Mouse (Mus musculus): Measurements from ENCODE around the gene Far2. TPM values are rescaled to one million over a fixed set of nuclear protein-coding genes. Genes with fewer than 3 reads are reported as not detected.
"Not testable (repeated sequence)": the region's sequence is repeated elsewhere in the genome, so short reads cannot be mapped to it uniquely, and the experiment has no call there.

Gene Far2
- total and polyA plus RNA-seq, 3 experiments = not detected

GRCm38 (mm10) chr6:148108741-148109472, 61.8 kb downstream of the Far2 start:
- intact Hi-C loops (cut with DNase I) = no loop called here
- DNase-seq = no peak
- Histone ChIP-seq H3K9ac (ENCODE audit: low read depth, low read length) (no peak overlapping the region), H3K4me3 (no peak overlapping the region), H3K36me3 (ENCODE audit: control insufficient read depth, insufficient read depth, low read length) (no peaks in the 10 kb centered on the region), H3K27me3 (ENCODE audit: control insufficient read depth, insufficient read depth, low read length) (no peaks in the 10 kb centered on the region), H3K79me2 (replicated peaks; ENCODE audit: control insufficient read depth, insufficient read depth, low read length) (no peaks in the 10 kb centered on the region), H3K27ac (no peak overlapping the region), H3K4me1 (ENCODE audit: control insufficient read depth, insufficient read depth, low read length) (no peaks in the 10 kb centered on the region)
- WGBS = 27% methylated on average over 8 of the region's 8 CpGs
- no peak for TF ChIP-seq POLR2A (IDR thresholded peaks at IDR 0.05; ENCODE audit: insufficient read depth, low read depth, low read length)
- TF ChIP-seq CTCF (IDR thresholded peaks at IDR 0.05) = no peak
- TF ChIP-seq EP300 (IDR thresholded peaks at IDR 0.05; ENCODE audit: insufficient read depth, low read depth, low read length) = no peak

DNA sequence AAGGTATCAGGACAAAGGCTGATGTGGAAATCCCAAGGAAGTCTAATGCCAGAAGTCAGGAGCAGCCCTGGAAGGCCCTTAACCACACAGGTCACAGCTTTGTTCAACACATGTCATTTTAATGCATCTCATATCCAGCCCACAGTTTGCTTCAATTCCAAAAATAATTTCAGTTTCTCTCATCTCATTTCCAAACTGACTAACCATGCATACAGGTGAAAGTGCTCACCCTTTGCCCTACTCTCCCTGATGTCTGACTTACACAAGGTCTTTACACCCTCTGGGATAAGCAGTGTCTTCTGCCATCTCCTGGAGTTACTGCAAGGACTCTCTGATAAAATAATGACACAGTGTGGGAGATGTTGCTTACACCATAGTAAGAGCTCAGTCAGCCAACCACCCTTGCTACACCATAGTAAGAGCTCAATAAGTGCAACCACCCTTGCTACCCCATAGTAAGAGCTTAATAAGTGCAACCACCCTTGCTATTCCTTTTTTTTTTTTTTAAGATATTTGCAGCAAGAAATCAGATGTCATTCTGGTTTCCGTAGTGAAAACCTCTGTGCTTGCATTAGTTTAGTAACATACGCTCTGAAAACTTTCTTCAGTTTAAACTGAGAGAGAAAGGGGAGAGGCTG, 64.1 kb downstream of the Far2 start:
- Histone ChIP-seq H3K4me1 (ENCODE audit: control insufficient read depth, insufficient read depth, low read length) (no peaks in the 10 kb centered on the region), H3K9ac (ENCODE audit: low read depth, low read length) (no peak overlapping the region), H3K79me2 (replicated peaks; ENCODE audit: control insufficient read depth, insufficient read depth, low read length) (no peaks in the 10 kb centered on the region), H3K4me3 (no peak overlapping the region), H3K27me3 (ENCODE audit: control insufficient read depth, insufficient read depth, low read length) (no peaks in the 10 kb centered on the region), H3K27ac (no peak overlapping the region), H3K36me3 (ENCODE audit: control insufficient read depth, insufficient read depth, low read length) (no peaks in the 10 kb centered on the region)
- 73% methylated on average over 2 of the region's 2 CpGs for WGBS
- TF ChIP-seq CTCF (IDR thresholded peaks at IDR 0.05) (no peak), EP300 (IDR thresholded peaks at IDR 0.05; ENCODE audit: insufficient read depth, low read depth, low read length) (no peak), POLR2A (IDR thresholded peaks at IDR 0.05; ENCODE audit: insufficient read depth, low read depth, low read length) (no peak)
- DNase-seq = no peak
- intact Hi-C loops (cut with DNase I) = no loop called here

DNA sequence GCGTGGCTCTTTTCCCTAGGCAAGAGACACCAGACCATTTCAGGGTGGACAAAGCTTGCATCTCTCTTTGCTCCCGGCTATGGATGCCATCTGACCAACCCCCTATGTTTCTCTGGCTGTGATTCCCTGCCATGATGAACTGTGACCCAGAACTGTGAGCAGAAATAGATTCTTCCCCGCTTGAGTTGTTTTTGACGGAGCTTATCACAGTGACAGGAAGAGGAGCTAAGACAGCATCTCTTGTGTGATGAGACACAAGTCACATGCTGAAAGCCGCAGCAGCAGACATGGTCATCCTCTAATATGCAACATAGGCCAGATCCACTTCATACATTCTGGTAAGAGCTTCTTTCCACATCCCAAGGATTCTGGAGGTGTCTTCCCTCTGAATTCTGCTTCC, 69.3 kb downstream of the Far2 start:
- Histone ChIP-seq H3K9ac (ENCODE audit: low read depth, low read length) (no peak overlapping the region), H3K79me2 (replicated peaks; ENCODE audit: control insufficient read depth, insufficient read depth, low read length) (no peaks in the 10 kb centered on the region), H3K4me3 (no peak overlapping the region), H3K36me3 (ENCODE audit: control insufficient read depth, insufficient read depth, low read length) (no peaks in the 10 kb centered on the region), H3K4me1 (ENCODE audit: control insufficient read depth, insufficient read depth, low read length) (no peaks in the 10 kb centered on the region), H3K27me3 (ENCODE audit: control insufficient read depth, insufficient read depth, low read length) (no peaks in the 10 kb centered on the region), H3K27ac (no peak overlapping the region)
- no peak for TF ChIP-seq POLR2A (IDR thresholded peaks at IDR 0.05; ENCODE audit: insufficient read depth, low read depth, low read length)
- no peak for TF ChIP-seq CTCF (IDR thresholded peaks at IDR 0.05)
- no peak for TF ChIP-seq EP300 (IDR thresholded peaks at IDR 0.05; ENCODE audit: insufficient read depth, low read depth, low read length)
- no peak for DNase-seq
- WGBS = 51% methylated on average over 5 of the region's 5 CpGs
- intact Hi-C loops (cut with DNase I) = no loop called here

GRCm38 (mm10) chr6:148116907-148117306, 69.8 kb downstream of the Far2 start:
- Histone ChIP-seq H3K27ac (no peak overlapping the region), H3K79me2 (replicated peaks; ENCODE audit: control insufficient read depth, insufficient read depth, low read length) (no peaks in the 10 kb centered on the region), H3K36me3 (ENCODE audit: control insufficient read depth, insufficient read depth, low read length) (no peaks in the 10 kb centered on the region), H3K27me3 (ENCODE audit: control insufficient read depth, insufficient read depth, low read length) (no peaks in the 10 kb centered on the region), H3K4me3 (no peak overlapping the region), H3K9ac (ENCODE audit: low read depth, low read length) (no peak overlapping the region), H3K4me1 (ENCODE audit: control insufficient read depth, insufficient read depth, low read length) (no peaks in the 10 kb centered on the region)
- no peak for DNase-seq
- 62% methylated on average over 3 of the region's 3 CpGs for WGBS
- intact Hi-C loops (cut with DNase I) = no loop called here
- no peak for TF ChIP-seq CTCF (IDR thresholded peaks at IDR 0.05)
- TF ChIP-seq EP300 (IDR thresholded peaks at IDR 0.05; ENCODE audit: insufficient read depth, low read depth, low read length) = no peak
- TF ChIP-seq POLR2A (IDR thresholded peaks at IDR 0.05; ENCODE audit: insufficient read depth, low read depth, low read length) = no peak

DNA sequence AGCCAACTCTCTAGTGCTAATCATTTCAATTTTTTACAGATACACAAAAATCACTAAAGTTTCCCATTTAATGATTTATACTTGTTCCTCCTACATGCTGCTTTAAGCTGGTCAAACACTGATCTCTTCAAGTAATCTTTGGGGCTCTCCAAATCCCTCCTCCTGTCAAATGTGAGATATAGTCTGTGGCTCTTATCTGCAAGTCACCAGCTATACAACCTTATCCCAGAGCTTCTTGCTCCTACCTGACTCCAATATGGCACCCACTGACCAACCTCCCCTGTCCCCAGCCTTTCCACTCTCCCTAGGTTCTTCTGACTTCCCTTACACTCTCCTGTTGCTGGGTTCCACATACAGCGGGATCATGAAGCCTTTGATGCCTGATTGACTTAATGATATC, 70.6 kb downstream of the Far2 start:
- Histone ChIP-seq H3K36me3 (ENCODE audit: control insufficient read depth, insufficient read depth, low read length) (no peaks in the 10 kb centered on the region), H3K27ac (no peak overlapping the region), H3K79me2 (replicated peaks; ENCODE audit: control insufficient read depth, insufficient read depth, low read length) (no peaks in the 10 kb centered on the region), H3K4me3 (no peak overlapping the region), H3K9ac (ENCODE audit: low read depth, low read length) (no peak overlapping the region), H3K4me1 (ENCODE audit: control insufficient read depth, insufficient read depth, low read length) (no peaks in the 10 kb centered on the region), H3K27me3 (ENCODE audit: control insufficient read depth, insufficient read depth, low read length) (no peaks in the 10 kb centered on the region)
- DNase-seq = no peak
- WGBS = 86% methylated on average over 1 of the region's 1 CpGs
- no peak for TF ChIP-seq CTCF (IDR thresholded peaks at IDR 0.05)
- no peak for TF ChIP-seq EP300 (IDR thresholded peaks at IDR 0.05; ENCODE audit: insufficient read depth, low read depth, low read length)
- no peak for TF ChIP-seq POLR2A (IDR thresholded peaks at IDR 0.05; ENCODE audit: insufficient read depth, low read depth, low read length)
- intact Hi-C loops (cut with DNase I) = no loop called here

GRCm38 (mm10) chr6:148120703-148121102, 73.6 kb downstream of the Far2 start:
- H3K9ac ChIP-seq (ENCODE audit: low read depth, low read length) = no peak overlapping the region
- WGBS = 57% methylated on average over 1 of the region's 1 CpGs
- intact Hi-C loops (cut with DNase I) = no loop called here
- DNase-seq = no peak
- H3K27ac ChIP-seq = no peak overlapping the region
- H3K27me3 ChIP-seq (ENCODE audit: control insufficient read depth, insufficient read depth, low read length) = no peaks in the 10 kb centered on the region
- no peaks in the 10 kb centered on the region for H3K4me1 ChIP-seq (ENCODE audit: control insufficient read depth, insufficient read depth, low read length)
- H3K4me3 ChIP-seq = no peak overlapping the region
- H3K36me3 ChIP-seq (ENCODE audit: control insufficient read depth, insufficient read depth, low read length) = no peaks in the 10 kb centered on the region
- H3K79me2 ChIP-seq (replicated peaks; ENCODE audit: control insufficient read depth, insufficient read depth, low read length) = no peaks in the 10 kb centered on the region
- no peak for TF ChIP-seq POLR2A (IDR thresholded peaks at IDR 0.05; ENCODE audit: insufficient read depth, low read depth, low read length)
- TF ChIP-seq EP300 (IDR thresholded peaks at IDR 0.05; ENCODE audit: insufficient read depth, low read depth, low read length) = no peak
- TF ChIP-seq CTCF (IDR thresholded peaks at IDR 0.05) = no peak

DNA sequence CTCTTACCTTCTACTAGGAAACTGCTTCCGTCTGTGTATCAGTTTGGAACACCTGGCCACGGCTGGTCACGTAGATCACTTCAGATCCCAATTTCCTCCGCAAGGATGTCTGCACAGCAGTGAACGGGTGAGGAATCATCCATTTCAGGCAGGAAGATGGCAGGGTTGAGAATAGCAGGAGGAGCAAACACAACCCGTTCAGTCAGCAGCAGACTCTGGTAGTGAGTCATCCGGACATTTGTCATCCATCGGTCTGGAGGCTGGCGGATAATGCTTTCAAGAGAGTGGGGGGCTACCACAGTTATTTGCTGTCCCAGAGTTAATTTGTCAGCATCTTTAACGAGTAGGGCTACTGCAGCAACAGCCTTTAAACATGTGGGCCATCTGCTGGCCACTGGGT, 79.8 kb downstream of the Far2 start:
- H3K27me3 ChIP-seq (ENCODE audit: control insufficient read depth, insufficient read depth, low read length); H3K9ac ChIP-seq (ENCODE audit: low read depth, low read length); H3K36me3 ChIP-seq (ENCODE audit: control insufficient read depth, insufficient read depth, low read length); H3K27ac ChIP-seq; H3K79me2 ChIP-seq (replicated peaks; ENCODE audit: control insufficient read depth, insufficient read depth, low read length); intact Hi-C loops (cut with DNase I); H3K4me3 ChIP-seq; DNase-seq; H3K4me1 ChIP-seq (ENCODE audit: control insufficient read depth, insufficient read depth, low read length): not testable (repeated sequence)
- WGBS = 57% methylated on average over 10 of the region's 10 CpGs
